Mouse (Mus musculus) neural tube, embryonic 15.5 days (tissue): Measurements from ENCODE around the gene Hist1h3d. TPM values are rescaled to one million over a fixed set of nuclear protein-coding genes. Genes with fewer than 3 reads are reported as not detected.
"Not testable (repeated sequence)": the region's sequence is repeated elsewhere in the genome, so short reads cannot be mapped to it uniquely, and the experiment has no call there.

ENCODE experiments used
- ATAC-seq: fragments of 200-750 bp; cut with Nextera tagmentation; 2 replicates; pipeline ENCODE4 v1.8.0; 2017; ENCODE audit warnings: mild to moderate bottlenecking, moderate TSS enrichment, moderate library complexity; ENCODE audit not compliant: low FRiP score
- H3K27ac ChIP-seq: fragments of 300-500 bp; sonication (generic); replicated peaks from 2 replicates; pipeline ENCODE4 v1.5.1; 2015; ENCODE audit warnings: mild to moderate bottlenecking, inconsistent platforms
- H3K27me3 ChIP-seq: fragments of 300-500 bp; sonication (generic); replicated peaks from 2 replicates; pipeline ENCODE4 v1.6.1; 2015; ENCODE audit warnings: inconsistent platforms
- H3K36me3 ChIP-seq: fragments of 300-500 bp; sonication (generic); 2 replicates; pipeline ENCODE4 v1.6.1; 2015; ENCODE audit warnings: inconsistent platforms
- H3K4me1 ChIP-seq: fragments of 300-500 bp; sonication (generic); 2 replicates; pipeline ENCODE4 v1.6.1; 2015; ENCODE audit warnings: inconsistent platforms
- H3K4me2 ChIP-seq: fragments of 300-500 bp; sonication (generic); 2 replicates; pipeline ENCODE4 v1.6.1; 2015; ENCODE audit warnings: inconsistent platforms, mild to moderate bottlenecking, moderate library complexity
- H3K4me3 ChIP-seq: fragments of 300-500 bp; sonication (generic); replicated peaks from 2 replicates; pipeline ENCODE4 v1.5.1; 2015; ENCODE audit warnings: mild to moderate bottlenecking, inconsistent platforms
- H3K9ac ChIP-seq: fragments of 300-500 bp; sonication (generic); replicated peaks from 2 replicates; pipeline ENCODE4 v1.6.1; 2015; ENCODE audit warnings: mild to moderate bottlenecking, inconsistent platforms
- H3K9me3 ChIP-seq: fragments of 300-500 bp; sonication (generic); replicated peaks from 2 replicates; pipeline ENCODE4 v1.6.1; 2016; ENCODE audit warnings: inconsistent platforms
- WGBS: fragments of 180-500 bp; shearing (Covaris S2); methylation state at CpG from one replicate; pipeline ENCODE4 v1.1.7; 2015; ENCODE audit warnings: mixed read lengths; 5-methylcytosine and 5-hydroxymethylcytosine counted together
- polyA plus RNA-seq: library from polyadenylated mRNA; unstranded; fragments of >200 nt; fragmentation: Nextera tagmentation; extraction: Ambion mirVana; gene quantifications from 2 replicates; pipeline ENCODE4 v1.2.1, GENCODE M21; 2015

Gene Hist1h3d
- polyA plus RNA-seq, 1 experiment from 2014 or later, result 0.88 TPM

DNA sequence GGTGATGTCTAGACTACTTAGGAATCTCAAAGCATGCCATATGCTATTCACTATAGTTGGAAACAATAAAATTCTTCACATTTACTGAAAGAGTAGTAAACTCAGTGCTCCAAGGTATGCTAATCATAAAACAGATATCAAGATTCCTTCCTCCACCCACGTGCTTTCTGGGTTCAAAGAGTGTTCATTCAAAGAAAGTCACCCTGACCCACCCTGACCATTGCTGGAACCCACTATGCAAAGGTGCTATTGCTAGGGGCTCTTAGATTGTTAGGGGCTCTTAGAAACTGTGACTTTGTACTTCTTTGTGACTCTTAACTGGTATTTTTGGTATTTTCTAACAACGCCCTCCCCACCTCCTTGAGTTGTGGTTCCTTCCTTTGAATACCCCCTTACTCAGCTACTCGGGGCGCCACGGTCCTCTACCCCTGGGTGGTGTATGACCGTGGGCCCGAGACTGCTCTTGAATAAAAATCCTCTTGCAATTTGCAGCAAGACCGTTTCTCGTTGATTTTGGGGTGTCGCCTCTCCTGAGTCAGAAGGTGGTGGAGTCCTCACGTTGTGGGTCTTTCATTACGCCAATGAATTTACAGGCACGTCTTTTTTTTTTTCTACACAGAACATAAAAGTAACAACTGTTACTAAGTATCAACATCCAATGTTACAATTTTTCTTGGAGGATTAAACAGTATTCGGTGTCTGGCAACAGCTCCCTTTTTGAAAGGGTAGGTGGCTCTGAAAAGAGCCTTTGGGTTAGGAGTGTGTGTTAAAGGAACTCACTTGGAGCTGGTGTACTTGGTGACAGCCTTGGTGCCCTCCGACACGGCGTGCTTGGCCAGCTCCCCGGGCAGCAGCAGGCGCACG, 2.3 kb upstream of the Hist1h3d start:
- ATAC-seq, H3K9ac ChIP-seq: not testable (repeated sequence)
- WGBS, result 12% methylated on average over 20 of the region's 20 CpGs

DNA sequence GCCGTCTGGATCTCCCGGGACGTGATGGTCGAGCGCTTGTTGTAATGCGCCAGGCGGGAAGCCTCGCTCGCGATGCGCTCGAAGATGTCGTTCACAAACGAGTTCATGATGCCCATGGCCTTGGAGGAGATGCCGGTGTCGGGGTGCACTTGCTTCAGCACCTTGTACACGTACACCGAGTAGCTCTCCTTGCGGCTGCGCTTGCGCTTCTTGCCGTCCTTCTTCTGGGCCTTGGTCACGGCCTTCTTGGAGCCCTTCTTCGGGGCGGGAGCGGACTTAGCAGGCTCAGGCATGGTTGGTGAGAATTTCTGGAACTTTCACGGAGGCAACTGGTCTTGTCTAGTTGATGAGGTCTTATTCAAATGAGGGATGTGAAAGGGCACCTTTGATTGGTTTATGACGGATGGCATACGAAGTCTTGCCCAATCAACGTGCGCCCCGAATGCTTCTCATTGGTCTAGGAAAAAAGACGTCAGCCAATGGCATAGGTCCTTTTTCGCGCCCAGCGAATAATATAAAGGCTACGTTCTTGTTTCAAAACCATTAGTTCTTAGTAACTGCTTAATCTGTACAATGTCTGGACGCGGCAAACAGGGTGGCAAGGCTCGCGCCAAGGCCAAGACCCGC, 1.6 kb upstream of the Hist1h3d start, which contains the start of the genes Hist1h2bf and Hist1h2ad:
Gene Hist1h2bf (minus strand): TSS at position 299 of the 627 bp plus-strand sequence.
Gene Hist1h2ad (plus strand): TSS at position 484 of the 627 bp plus-strand sequence.
- 0 out of 2 replicates have a peak within 1 kb of the TSS, but pooled peaks have one; percentile 28 for H3K9ac ChIP-seq
- H3K27ac ChIP-seq, result peak within 1 kb of the TSS; percentile 86
- 0% methylated on average over 42 of the region's 42 CpGs for WGBS
- not testable (repeated sequence) for H3K9me3 ChIP-seq, H3K36me3 ChIP-seq, H3K27me3 ChIP-seq
- H3K4me3 ChIP-seq, result peak within 1 kb of the TSS; percentile 35
- H3K4me1 ChIP-seq, result peaks cover 40% of the 10 kb centered on the region
- ATAC-seq, result peak; percentile 92
- peak within 1 kb of the TSS; percentile 71 for H3K4me2 ChIP-seq

More for the DNA sequence above, 2.3 kb upstream of the Hist1h3d start:
- peak overlapping the region; percentile 35 for H3K4me3 ChIP-seq
- peaks cover 40% of the 10 kb centered on the region for H3K4me1 ChIP-seq
- not testable (repeated sequence) for H3K27me3 ChIP-seq, H3K9me3 ChIP-seq, H3K36me3 ChIP-seq
- H3K4me2 ChIP-seq, result peak overlapping the region; percentile 71
- H3K27ac ChIP-seq, result peak overlapping the region; percentile 86

DNA sequence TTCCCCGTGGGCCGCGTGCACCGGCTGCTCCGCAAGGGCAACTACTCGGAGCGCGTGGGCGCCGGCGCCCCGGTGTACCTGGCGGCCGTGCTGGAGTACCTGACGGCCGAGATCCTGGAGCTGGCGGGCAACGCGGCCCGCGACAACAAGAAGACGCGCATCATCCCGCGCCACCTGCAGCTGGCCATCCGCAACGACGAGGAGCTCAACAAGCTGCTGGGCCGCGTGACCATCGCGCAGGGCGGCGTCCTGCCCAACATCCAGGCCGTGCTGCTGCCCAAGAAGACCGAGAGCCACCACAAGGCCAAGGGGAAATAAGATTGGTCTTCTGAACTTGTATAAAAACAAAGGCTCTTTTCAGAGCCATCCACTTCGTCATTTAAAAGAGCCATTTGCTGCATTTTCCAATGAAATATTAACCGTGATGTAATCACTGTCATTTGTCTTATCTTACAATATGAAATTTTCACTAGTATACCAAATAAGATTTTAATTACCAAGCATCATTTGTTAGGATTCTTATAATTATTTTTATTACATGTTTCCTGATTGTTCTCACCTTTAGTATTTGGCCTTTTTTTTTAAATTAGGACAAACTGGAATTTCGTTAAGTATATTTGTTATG, 905 bp upstream of the Hist1h3d start:
- H3K27me3 ChIP-seq, H3K36me3 ChIP-seq, H3K9me3 ChIP-seq: not testable (repeated sequence)
- Histone ChIP-seq H3K27ac (peak overlapping the region; percentile 86), H3K4me2 (peak overlapping the region; percentile 71), H3K9ac (0 out of 2 replicates have a peak overlapping the region, but pooled peaks have one; percentile 28), H3K4me1 (peaks cover 37% of the 10 kb centered on the region), H3K4me3 (peak overlapping the region; percentile 35)
- peak; percentile 4; the same call in 1 of the 2 replicates for ATAC-seq
- WGBS, result 0% methylated on average over 7 of the region's 39 CpGs

DNA sequence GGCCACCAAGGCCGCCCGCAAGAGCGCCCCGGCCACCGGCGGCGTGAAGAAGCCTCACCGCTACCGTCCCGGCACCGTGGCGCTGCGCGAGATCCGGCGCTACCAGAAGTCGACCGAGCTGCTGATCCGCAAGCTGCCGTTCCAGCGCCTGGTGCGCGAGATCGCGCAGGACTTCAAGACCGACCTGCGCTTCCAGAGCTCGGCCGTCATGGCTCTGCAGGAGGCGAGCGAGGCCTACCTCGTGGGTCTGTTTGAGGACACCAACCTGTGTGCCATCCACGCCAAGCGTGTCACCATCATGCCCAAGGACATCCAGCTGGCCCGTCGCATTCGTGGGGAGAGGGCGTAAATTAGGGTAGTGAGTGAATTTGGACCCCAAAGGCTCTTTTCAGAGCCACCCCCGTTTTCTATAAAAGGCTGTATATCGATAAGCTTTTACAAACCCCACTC, 326 bp downstream of the Hist1h3d start:
- H3K4me1 ChIP-seq, result peaks cover 32% of the 10 kb centered on the region
- not testable (repeated sequence) for H3K27me3 ChIP-seq, H3K36me3 ChIP-seq, H3K9me3 ChIP-seq, ATAC-seq
- H3K4me2 ChIP-seq, result peak overlapping the region; percentile 71
- peak overlapping the region; percentile 77 for H3K27ac ChIP-seq
- H3K9ac ChIP-seq, result peak overlapping the region; percentile 56
- WGBS, result 1% methylated on average over 9 of the region's 40 CpGs
- peak overlapping the region; percentile 41 for H3K4me3 ChIP-seq

DNA sequence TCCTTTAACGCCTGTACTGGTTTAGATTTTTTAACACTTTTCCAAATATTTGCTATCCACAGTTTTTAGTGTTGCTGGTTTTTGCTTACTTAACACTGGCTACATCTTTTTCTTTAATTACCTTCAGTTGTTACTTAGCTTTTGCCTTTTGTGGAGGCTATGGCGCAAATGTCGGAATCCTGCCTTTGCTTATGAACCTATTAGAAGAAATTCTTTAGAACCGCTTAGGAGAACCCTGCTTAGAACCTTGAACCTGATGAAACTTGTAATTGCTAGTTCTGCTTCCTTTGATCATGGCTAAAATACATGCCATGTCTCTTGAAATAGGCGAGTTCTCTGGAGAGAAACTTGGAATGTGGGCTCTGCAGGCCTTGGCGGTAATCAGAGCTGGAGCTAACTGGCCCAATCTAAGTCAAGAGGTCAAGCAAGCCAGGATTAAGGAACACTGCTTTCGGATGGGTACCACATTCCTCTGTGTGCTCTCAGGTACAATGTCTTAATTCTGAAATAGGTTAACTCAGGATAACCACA, 853 bp downstream of the Hist1h3d start:
- no peaks in the 10 kb centered on the region for H3K27me3 ChIP-seq
- peak overlapping the region; percentile 77; the same call in 1 of the 2 replicates for H3K27ac ChIP-seq
- H3K4me2 ChIP-seq, result peak overlapping the region; percentile 71
- no peaks in the 10 kb centered on the region for H3K36me3 ChIP-seq
- ATAC-seq, result no peak
- H3K4me3 ChIP-seq, result peak overlapping the region; percentile 41
- peak overlapping the region; percentile 56 for H3K9ac ChIP-seq
- WGBS, result 5% methylated on average over 7 of the region's 7 CpGs
- peaks cover 32% of the 10 kb centered on the region for H3K4me1 ChIP-seq
- no peaks in the 10 kb centered on the region for H3K9me3 ChIP-seq

DNA sequence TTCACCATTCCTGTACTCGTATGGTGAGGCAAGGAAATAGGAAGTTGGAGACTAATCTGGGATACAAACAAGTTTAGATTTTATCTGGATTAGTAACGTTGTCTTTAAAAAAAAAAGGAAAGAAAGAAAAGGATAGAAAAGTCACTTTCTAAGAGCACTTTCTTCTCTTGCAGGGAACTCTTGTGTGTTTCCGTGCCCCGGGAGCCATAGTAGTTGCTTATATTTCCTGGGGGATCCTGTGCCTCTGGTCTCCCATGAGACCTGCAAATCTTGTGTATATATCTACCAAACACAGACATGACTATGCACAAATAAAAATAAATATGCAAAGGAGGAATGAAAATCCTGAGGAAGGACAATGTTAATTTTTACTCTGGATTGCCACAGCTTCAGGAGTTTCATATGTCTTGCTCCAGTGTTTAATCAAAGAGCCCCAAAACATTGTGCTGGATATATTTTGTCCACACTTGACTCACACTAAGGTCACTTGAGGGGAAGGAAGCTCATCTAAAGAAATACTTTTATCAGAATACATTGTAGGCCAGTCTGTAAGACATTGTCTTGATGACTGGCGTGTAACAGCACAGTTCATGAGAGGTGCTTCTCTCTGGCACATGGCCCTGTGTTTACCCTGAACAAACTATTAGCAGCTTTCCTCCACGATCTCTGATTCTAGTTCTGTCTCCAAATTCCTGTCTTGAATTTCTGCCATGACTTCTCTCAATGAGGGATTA, 1.5 kb downstream of the Hist1h3d start:
- Histone ChIP-seq H3K9ac (no peak overlapping the region), H3K4me3 (peak overlapping the region; percentile 41)

DNA sequence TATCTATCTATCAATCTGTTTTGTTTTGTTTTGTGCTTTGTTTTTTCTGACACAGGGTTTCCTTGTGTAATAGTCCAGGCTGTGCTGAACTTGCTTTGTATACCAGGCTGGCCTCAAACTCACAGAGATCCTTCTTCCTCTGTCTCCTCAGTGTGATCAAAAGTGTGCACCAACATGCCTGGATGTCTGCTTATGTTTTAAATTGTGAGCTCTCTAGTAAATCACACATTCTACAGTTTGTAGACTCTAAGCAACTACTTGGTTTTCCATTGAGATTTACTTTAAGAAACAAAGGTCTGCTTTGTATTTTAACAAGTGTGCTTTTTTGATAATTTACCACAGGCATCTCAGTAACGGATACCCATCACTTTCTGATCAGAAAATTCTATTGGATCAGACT, 2.3 kb downstream of the Hist1h3d start:
- Histone ChIP-seq H3K27me3 (no peaks in the 10 kb centered on the region), H3K9me3 (no peaks in the 10 kb centered on the region), H3K4me3 (no peak overlapping the region), H3K4me1 (peaks cover 32% of the 10 kb centered on the region), H3K4me2 (no peak overlapping the region), H3K27ac (no peak overlapping the region), H3K9ac (no peak overlapping the region), H3K36me3 (no peaks in the 10 kb centered on the region)
- no peak for ATAC-seq
- WGBS, result 91% methylated on average over 1 of the region's 1 CpGs

More for the DNA sequence above, 1.5 kb downstream of the Hist1h3d start:
- Histone ChIP-seq H3K27me3 (no peaks in the 10 kb centered on the region), H3K4me2 (peak overlapping the region; percentile 71), H3K9me3 (no peaks in the 10 kb centered on the region), H3K36me3 (no peaks in the 10 kb centered on the region), H3K27ac (no peak overlapping the region), H3K4me1 (peaks cover 32% of the 10 kb centered on the region)
- WGBS, result 56% methylated on average over 6 of the region's 6 CpGs
- ATAC-seq, result no peak

DNA sequence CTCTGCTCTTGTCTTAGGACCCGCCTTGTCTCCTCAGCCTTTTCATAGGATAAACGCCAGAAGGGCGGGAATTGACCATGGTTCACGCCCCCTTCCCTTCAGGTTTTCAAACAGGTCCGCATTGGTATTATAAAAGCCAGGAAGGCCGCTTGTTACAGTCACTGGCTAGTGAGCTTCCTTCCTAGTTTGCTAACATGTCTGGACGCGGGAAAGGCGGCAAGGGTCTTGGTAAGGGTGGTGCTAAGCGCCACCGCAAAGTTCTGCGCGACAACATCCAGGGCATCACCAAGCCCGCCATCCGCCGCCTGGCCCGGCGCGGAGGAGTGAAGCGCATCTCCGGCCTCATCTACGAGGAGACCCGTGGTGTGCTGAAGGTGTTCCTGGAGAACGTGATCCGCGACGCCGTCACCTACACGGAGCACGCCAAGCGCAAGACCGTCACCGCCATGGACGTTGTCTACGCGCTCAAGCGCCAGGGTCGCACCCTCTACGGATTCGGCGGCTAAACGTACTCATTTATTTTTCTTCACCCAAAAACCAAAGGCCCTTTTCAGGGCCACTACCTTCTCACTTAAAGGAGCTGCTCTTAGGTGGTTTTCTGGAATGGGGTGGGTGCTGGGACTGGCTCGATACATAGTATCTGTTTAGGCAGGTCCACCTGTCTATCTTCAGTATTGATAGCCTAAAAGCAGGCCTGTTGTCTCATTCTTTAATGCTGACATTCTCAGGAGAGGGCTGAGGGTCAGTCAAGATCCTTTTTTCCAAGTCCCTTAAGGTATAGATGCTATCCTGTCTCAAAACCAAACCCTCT, 6.0 kb downstream of the Hist1h3d start, which contains the start of gene Hist1h4d:
Gene Hist1h4d (plus strand): TSS at position 191 of the 811 bp plus-strand sequence.
- Histone ChIP-seq H3K9ac (peak within 1 kb of the TSS; percentile 49), H3K27me3 (no peaks in the 10 kb centered on the region), H3K36me3 (no peaks in the 10 kb centered on the region), H3K4me1 (peaks cover 33% of the 10 kb centered on the region), H3K27ac (peak within 1 kb of the TSS; percentile 81), H3K4me2 (peak within 1 kb of the TSS; percentile 73), H3K4me3 (peak within 1 kb of the TSS; percentile 50), H3K9me3 (no peaks in the 10 kb centered on the region)
- ATAC-seq, result peak; percentile 91
- under 1% methylated on average over 43 of the region's 43 CpGs for WGBS

DNA sequence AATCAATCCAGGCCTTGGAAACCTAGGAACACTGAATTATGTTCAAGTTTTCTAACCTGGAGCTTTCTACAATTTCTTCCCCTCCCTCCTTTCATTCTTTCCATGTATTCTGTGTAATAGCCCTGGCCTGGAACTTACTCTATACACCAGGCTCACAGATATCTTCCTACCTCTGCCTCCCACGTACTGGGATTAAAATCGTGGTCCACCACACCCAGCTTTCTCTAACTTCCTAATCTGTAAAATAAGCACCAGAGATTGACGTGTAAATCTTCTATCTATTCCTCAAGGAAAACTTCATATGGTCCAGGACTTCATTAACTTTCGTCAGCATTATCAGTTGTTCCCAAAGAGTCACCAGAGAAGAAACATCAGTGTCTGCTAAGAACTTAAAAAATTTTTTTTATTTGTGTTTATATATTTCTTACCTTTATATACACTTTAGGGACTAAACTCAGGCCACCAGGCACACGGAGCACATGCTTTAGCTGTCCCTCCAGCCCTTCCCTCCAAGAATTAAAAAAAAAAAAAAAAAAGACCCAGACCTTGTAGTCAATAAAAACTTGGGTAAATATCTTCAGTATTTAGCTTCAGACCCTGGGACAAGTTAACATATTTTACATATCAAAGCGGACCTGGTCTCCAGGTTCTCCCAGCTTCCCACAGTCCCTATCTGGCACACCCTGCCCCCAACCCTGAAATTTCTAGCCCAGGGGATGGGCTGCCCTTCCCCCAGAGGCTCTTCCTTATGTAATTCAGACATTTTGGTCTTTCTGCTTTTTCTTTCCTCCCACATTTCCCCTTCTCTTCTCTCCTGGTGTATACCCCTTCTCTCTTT, 6.9 kb downstream of the Hist1h3d start:
- Histone ChIP-seq H3K27me3 (no peaks in the 10 kb centered on the region), H3K4me1 (peaks cover 31% of the 10 kb centered on the region), H3K36me3 (no peaks in the 10 kb centered on the region), H3K9ac (peak overlapping the region; percentile 49), H3K27ac (peak overlapping the region; percentile 81), H3K4me3 (peak overlapping the region; percentile 50), H3K4me2 (peak overlapping the region; percentile 73), H3K9me3 (no peaks in the 10 kb centered on the region)
- 6% methylated on average over 6 of the region's 6 CpGs for WGBS
- ATAC-seq, result no peak
